Mouse (Mus musculus) left cerebral cortex, postnatal 10 days (tissue): ENCODE measurements around the gene Ccdc60. TPM values are rescaled to one million over a fixed set of nuclear protein-coding genes. Genes with fewer than 3 reads are reported as not detected.
"Not testable (repeated sequence)": the region's sequence is repeated elsewhere in the genome, so short reads cannot be mapped to it uniquely, and the experiment has no call there.

Experiments
- DNase-seq, 2 experiments: peaks; one replicate each; pipeline ENCODE4 v3.0.0; 2021 to 2022; ENCODE audit warnings: low spot score in 2 of 2, mixed read lengths in 1 of 2; ENCODE audit errors: extremely low spot score in 1 of 2
- intact Hi-C: fragments of 180-260 bp; cut with DNase I; formaldehyde crosslinking; loops from one replicate; pipeline ENCODE4 v1.15.1; 2025
- total RNA-seq, 2 experiments: library from RNA; stranded (reverse); gene quantifications; 2 replicates each; pipeline ENCODE4 v1.2.3; 2021

Gene Ccdc60
- under 1 TPM; 0.09 to 0.41 TPM for total RNA-seq

DNA sequence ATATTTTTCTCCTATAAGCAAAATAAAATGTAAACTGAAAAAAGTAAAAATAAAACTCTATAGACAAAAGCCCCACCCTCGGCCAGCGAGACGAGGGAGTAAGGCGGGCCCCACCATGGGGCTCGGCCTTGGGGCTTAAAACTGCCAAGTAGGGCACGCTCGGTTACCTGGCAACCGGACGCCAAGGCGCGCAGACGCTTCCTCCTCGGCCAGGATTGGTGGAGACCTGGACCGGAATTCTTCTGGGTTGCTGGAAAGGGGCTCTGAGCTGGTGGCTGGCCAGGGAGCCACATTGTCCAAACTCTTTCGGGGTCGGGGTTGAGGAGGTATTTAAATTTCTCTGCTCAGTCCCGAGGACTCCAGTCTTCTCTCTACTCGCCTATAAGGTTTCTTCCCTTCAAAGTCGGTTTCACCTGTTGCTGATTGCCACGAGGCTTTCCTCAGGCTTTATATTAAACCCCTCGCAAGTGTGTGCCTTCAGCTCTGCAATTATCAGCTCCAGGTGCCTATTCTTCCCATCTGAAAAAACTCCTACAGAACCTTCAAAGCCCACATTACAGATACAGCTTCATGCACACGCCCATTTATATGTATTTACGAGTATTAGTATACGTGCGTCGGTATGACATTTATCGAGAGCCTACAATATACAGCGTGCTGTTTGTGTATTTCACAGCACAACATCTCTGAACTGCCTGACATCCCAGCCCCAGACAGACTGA lies at the start of gene Ccdc60:
TSS of gene Ccdc60 (minus strand) at position 137 of the 722 bp plus-strand sequence.
- intact Hi-C loops = no loop called here
- peak in 1 of 2 experiments; percentile 54 for DNase-seq

GRCm38 (mm10) chr5:116336191-116336590 lies 47.4 kb upstream of the Ccdc60 start:
- DNase-seq = no peak
- intact Hi-C loops = no loop called here

GRCm38 (mm10) chr5:116328911-116329310 lies 40.1 kb upstream of the Ccdc60 start:
- intact Hi-C loops = no loop called here
- DNase-seq = no peak

- intact Hi-C loops = no loop called here
Observed at GRCm38 (mm10) chr5:116323401-116323800, 34.6 kb upstream of the Ccdc60 start.

GRCm38 (mm10) chr5:116322365-116323027 lies 33.7 kb upstream of the Ccdc60 start:
- intact Hi-C loops = no loop called here
- DNase-seq = peak in 1 of 2 experiments; percentile 27

More at GRCm38 (mm10) chr5:116323401-116323800, 34.6 kb upstream of the Ccdc60 start:
- no peak for DNase-seq

DNA sequence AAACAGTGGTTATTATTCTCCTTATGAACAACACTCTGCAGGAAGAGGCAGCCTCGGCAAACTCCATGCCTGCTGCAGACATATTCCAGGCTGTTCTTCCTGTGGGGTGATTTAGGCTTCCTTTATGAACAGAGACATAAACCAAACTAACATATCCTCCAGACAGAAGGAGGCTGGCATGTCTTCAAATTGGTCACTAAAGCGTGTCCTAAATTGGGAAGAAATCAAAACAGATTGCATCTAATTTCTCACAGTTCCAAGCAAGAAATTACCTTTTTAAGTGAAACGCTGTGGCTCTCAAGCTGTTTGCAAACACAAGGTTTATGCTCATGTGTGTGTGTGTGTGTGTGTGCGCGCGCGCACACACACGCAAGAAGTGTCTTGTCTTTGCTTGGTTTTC lies 24.9 kb upstream of the Ccdc60 start:
- intact Hi-C loops = no loop called here
- DNase-seq = peak in 1 of 2 experiments; percentile 29

DNA sequence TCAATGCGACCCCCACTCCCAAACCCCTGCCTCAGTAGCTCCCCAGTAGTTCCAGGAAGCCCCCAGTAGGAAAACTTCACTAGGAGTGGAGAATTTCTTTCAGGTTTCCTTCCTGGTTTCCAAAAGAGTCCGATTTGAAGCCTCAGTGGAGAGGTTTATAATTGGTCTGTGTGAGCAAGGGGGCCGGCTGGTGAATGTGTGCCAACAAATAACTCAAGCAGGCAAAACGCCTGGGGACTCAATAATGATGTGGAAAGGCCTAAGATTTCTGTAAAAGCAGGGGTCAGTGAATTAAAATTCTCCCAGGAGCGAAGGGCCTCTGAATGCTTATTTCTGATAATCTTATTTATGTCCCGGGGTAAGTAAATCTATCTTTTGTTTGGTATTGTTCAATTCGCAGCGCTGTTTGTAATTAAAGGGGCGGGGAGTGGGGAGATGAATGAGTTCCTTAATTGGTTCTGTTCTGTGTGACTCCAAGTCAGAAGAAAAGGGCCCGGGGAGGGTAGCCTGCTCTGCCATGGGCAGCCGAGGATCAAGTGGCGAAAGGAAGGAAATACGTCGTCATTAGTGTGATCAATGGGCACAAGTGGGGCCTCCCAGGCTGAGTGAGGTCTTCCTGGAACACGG lies 23.4 kb upstream of the Ccdc60 start:
- intact Hi-C loops = no loop called here
- no peak for DNase-seq

DNA sequence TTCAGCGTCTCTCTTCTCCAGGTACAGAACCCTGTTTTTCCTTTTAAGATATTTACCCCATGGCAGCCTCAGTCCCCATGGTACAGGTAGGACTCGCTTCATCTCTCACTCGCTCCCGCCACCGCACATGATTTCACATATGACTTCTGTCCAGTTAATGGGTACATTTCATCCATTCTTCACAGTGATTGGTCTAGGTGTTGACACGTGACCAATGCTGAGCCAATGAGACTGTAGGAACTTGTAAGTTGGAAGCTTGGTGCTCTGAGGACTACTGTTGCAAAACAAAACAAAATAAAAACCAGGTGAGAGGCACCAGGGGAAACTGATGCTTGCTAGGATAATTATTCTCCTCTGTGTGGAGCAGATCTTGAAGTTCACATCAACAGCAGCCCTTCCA lies 22.9 kb upstream of the Ccdc60 start:
- DNase-seq = no peak
- intact Hi-C loops = no loop called here

- DNase-seq = peak in 1 of 2 experiments; percentile 42
Observed at GRCm38 (mm10) chr5:116309383-116309801, 20.6 kb upstream of the Ccdc60 start.

GRCm38 (mm10) chr5:116305557-116305956 lies 16.8 kb upstream of the Ccdc60 start:
- DNase-seq = no peak
- intact Hi-C loops = no loop called here

More at GRCm38 (mm10) chr5:116309383-116309801, 20.6 kb upstream of the Ccdc60 start:
- intact Hi-C loops = no loop called here

GRCm38 (mm10) chr5:116305146-116305545 lies 16.4 kb upstream of the Ccdc60 start:
- intact Hi-C loops, DNase-seq: not testable (repeated sequence)

DNA sequence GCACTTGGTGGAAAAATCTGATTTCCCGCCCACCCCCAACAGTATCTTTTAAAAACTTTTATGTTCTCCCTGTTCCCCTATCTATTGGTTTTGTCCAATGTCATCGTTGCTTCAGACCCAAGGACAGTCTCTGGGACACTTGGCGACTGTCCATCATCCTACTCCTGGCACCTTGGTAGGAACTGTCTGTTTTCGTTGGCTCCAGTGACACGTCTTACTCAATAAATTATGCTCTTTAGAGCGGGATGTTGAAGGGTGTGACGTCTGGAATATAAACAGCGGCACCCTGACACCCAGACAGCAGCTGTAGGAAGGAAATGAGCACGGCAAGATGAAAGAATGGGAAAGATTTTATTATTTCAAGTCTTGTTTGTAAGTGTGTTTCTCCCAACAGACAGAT lies 12.2 kb upstream of the Ccdc60 start:
- no peak for DNase-seq
- intact Hi-C loops = no loop called here

GRCm38 (mm10) chr5:116293501-116293900 lies 4.7 kb upstream of the Ccdc60 start:
- intact Hi-C loops = no loop called here
- DNase-seq = no peak

- DNase-seq = no peak
- intact Hi-C loops = no loop called here
Observed at GRCm38 (mm10) chr5:116290584-116290983, 1.8 kb upstream of the Ccdc60 start.

DNA sequence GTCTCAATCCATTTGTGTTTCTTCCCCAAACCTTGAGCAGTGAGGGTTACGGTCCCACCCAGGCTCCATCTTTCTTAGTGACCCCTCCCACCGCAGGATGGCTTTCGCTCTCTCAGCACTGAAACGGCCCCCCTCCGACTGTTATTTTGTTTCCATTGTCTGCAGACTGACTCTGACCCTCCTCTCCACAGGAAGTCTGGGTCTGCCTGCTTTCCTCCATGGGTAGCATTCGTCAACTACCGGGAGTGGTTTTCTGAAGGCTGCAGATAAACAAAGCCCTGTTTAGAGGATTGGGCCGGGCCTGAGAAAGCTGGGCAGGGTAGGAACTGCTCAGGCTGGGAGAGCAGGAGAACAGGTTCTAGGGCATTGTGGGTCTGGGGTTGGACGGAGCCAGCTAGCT lies 1.1 kb upstream of the Ccdc60 start:
- no peak for DNase-seq
- intact Hi-C loops = no loop called here

- intact Hi-C loops = no loop called here
- DNase-seq = no peak
Observed at GRCm38 (mm10) chr5:116288183-116288582, 602 bp downstream of the Ccdc60 start.

- DNase-seq = no peak
- intact Hi-C loops = no loop called here
Observed at GRCm38 (mm10) chr5:116285532-116286176, 3.1 kb downstream of the Ccdc60 start.

DNA sequence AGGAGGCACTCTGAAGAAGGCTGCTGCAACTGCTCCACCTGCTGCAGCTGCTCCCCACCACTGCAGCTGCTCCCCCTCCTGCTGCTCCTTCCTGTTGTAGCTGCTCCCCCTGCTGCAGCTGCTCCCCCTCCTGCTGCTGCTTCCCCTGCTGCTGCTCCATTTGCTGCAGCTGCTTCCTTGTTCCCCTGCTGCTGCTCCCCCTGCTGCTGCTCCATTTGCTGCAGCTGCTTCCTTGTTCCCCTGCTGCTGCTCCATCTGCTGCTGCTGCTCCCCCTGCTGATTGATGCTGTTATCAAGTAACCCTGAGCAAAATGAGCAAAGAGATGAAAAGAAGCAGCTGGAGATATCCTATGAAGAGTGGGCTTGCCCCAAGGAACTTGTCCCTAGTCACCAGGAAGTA lies 8.3 kb downstream of the Ccdc60 start:
- no peak for DNase-seq
- intact Hi-C loops = no loop called here

DNA sequence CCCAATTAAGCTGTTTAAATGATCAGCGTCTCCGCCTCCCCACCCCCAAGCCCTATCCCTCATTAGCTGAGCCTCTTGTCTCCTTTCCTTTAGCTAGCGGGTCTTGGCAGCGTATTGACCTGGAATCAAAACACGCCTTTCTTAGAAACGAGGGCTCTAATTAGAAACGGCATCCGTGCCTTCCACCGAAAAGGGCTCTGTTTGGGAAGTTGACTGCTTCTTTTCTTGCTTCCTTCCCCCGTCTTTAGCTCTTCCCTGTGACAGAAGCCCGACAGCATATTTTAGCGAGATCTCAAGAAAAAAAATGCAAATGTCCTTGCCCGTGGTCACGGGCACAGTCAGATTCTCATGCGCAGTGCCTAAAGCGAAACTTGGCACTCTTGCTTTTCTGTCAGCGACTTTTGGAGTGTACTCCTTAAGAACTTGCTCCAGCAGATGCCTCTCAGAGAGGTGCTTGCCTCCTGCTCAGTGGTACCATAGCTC lies 10.3 kb downstream of the Ccdc60 start:
- intact Hi-C loops = no loop called here
- peak in 1 of 2 experiments; percentile 42 for DNase-seq
